Mouse (Mus musculus): Measurements from ENCODE around the gene Cx3cr1. TPM values are rescaled to one million over a fixed set of nuclear protein-coding genes. Genes with fewer than 3 reads are reported as not detected.

Gene Cx3cr1
- polyA plus RNA-seq, 1 experiment = not detected

- no peaks in the 10 kb centered on the region for H3K27me3 ChIP-seq (ENCODE audit: control insufficient read depth, insufficient read depth, low read length, poor library complexity, severe bottlenecking)
- H3K9ac ChIP-seq (ENCODE audit: low read depth, poor library complexity, severe bottlenecking) = no peak overlapping the region
- no peaks in the 10 kb centered on the region for H3K36me3 ChIP-seq (ENCODE audit: control insufficient read depth, insufficient read depth, low read length, poor library complexity, severe bottlenecking)
- no peak overlapping the region for H3K27ac ChIP-seq (ENCODE audit: insufficient read depth, low read length)
- H3K4me1 ChIP-seq (ENCODE audit: control insufficient read depth, insufficient read depth, low read length) = no peaks in the 10 kb centered on the region
- no peak overlapping the region for H3K4me3 ChIP-seq (ENCODE audit: low read depth, low read length)
- 0 out of 2 replicates have a peak, but pooled peaks cover 4% of the 10 kb centered on the region for H3K9me3 ChIP-seq (replicated peaks; ENCODE audit: control insufficient read depth, insufficient read depth, low read length, poor library complexity, severe bottlenecking)
- TF ChIP-seq CTCF (IDR thresholded peaks at IDR 0.05; ENCODE audit: low read depth, low read length) (peak; percentile 47), POLR2A (IDR thresholded peaks at IDR 0.05; ENCODE audit: insufficient read depth, low read length) (no peak)
Measured at GRCm38 (mm10) chr9:120080546-120081108, 10.9 kb upstream of the Cx3cr1 start.

GRCm38 (mm10) chr9:120079901-120080300 is 10.2 kb upstream of the Cx3cr1 start:
- Histone ChIP-seq H3K9ac (ENCODE audit: low read depth, poor library complexity, severe bottlenecking) (no peak overlapping the region), H3K27me3 (ENCODE audit: control insufficient read depth, insufficient read depth, low read length, poor library complexity, severe bottlenecking) (no peaks in the 10 kb centered on the region), H3K9me3 (replicated peaks; ENCODE audit: control insufficient read depth, insufficient read depth, low read length, poor library complexity, severe bottlenecking) (0 out of 2 replicates have a peak, but pooled peaks cover 4% of the 10 kb centered on the region), H3K4me3 (ENCODE audit: low read depth, low read length) (no peak overlapping the region), H3K4me1 (ENCODE audit: control insufficient read depth, insufficient read depth, low read length) (no peaks in the 10 kb centered on the region), H3K27ac (ENCODE audit: insufficient read depth, low read length) (no peak overlapping the region), H3K36me3 (ENCODE audit: control insufficient read depth, insufficient read depth, low read length, poor library complexity, severe bottlenecking) (no peaks in the 10 kb centered on the region)
- TF ChIP-seq EP300 (IDR thresholded peaks at IDR 0.05; ENCODE audit: insufficient read depth, low read depth, low read length) = no peak
- no peak for TF ChIP-seq POLR2A (IDR thresholded peaks at IDR 0.05; ENCODE audit: insufficient read depth, low read length)
- no peak for TF ChIP-seq CTCF (IDR thresholded peaks at IDR 0.05; ENCODE audit: low read depth, low read length)

- Histone ChIP-seq H3K36me3 (ENCODE audit: control insufficient read depth, insufficient read depth, low read length, poor library complexity, severe bottlenecking) (no peaks in the 10 kb centered on the region), H3K4me3 (ENCODE audit: low read depth, low read length) (no peak overlapping the region), H3K27ac (ENCODE audit: insufficient read depth, low read length) (no peak overlapping the region), H3K9ac (ENCODE audit: low read depth, poor library complexity, severe bottlenecking) (no peak overlapping the region), H3K9me3 (replicated peaks; ENCODE audit: control insufficient read depth, insufficient read depth, low read length, poor library complexity, severe bottlenecking) (0 out of 2 replicates have a peak, but pooled peaks cover 4% of the 10 kb centered on the region), H3K4me1 (ENCODE audit: control insufficient read depth, insufficient read depth, low read length) (no peaks in the 10 kb centered on the region), H3K27me3 (ENCODE audit: control insufficient read depth, insufficient read depth, low read length, poor library complexity, severe bottlenecking) (no peaks in the 10 kb centered on the region)
- TF ChIP-seq POLR2A (IDR thresholded peaks at IDR 0.05; ENCODE audit: insufficient read depth, low read length) = no peak
- no peak for TF ChIP-seq CTCF (IDR thresholded peaks at IDR 0.05; ENCODE audit: low read depth, low read length)
- TF ChIP-seq EP300 (IDR thresholded peaks at IDR 0.05; ENCODE audit: insufficient read depth, low read depth, low read length) = no peak
Measured at GRCm38 (mm10) chr9:120078241-120078640, 8.6 kb upstream of the Cx3cr1 start.

- H3K27ac ChIP-seq (ENCODE audit: insufficient read depth, low read length) = no peak overlapping the region
- H3K27me3 ChIP-seq (ENCODE audit: control insufficient read depth, insufficient read depth, low read length, poor library complexity, severe bottlenecking) = no peaks in the 10 kb centered on the region
- H3K36me3 ChIP-seq (ENCODE audit: control insufficient read depth, insufficient read depth, low read length, poor library complexity, severe bottlenecking) = no peaks in the 10 kb centered on the region
- H3K4me3 ChIP-seq (ENCODE audit: low read depth, low read length) = no peak overlapping the region
- H3K9ac ChIP-seq (ENCODE audit: low read depth, poor library complexity, severe bottlenecking) = no peak overlapping the region
- no peaks in the 10 kb centered on the region for H3K9me3 ChIP-seq (replicated peaks; ENCODE audit: control insufficient read depth, insufficient read depth, low read length, poor library complexity, severe bottlenecking)
- no peaks in the 10 kb centered on the region for H3K4me1 ChIP-seq (ENCODE audit: control insufficient read depth, insufficient read depth, low read length)
- TF ChIP-seq EP300 (IDR thresholded peaks at IDR 0.05; ENCODE audit: insufficient read depth, low read depth, low read length) (no peak), CTCF (IDR thresholded peaks at IDR 0.05; ENCODE audit: low read depth, low read length) (no peak), POLR2A (IDR thresholded peaks at IDR 0.05; ENCODE audit: insufficient read depth, low read length) (no peak)
Measured at GRCm38 (mm10) chr9:120074516-120074915, 4.8 kb upstream of the Cx3cr1 start.

- Histone ChIP-seq H3K27ac (ENCODE audit: insufficient read depth, low read length) (no peak overlapping the region), H3K9ac (ENCODE audit: low read depth, poor library complexity, severe bottlenecking) (no peak overlapping the region)
- TF ChIP-seq CTCF (IDR thresholded peaks at IDR 0.05; ENCODE audit: low read depth, low read length) (peak; percentile 89), EP300 (IDR thresholded peaks at IDR 0.05; ENCODE audit: insufficient read depth, low read depth, low read length) (no peak)
Measured at GRCm38 (mm10) chr9:120073169-120073568, 3.5 kb upstream of the Cx3cr1 start.

GRCm38 (mm10) chr9:120071251-120071650 is 1.6 kb upstream of the Cx3cr1 start:
- Histone ChIP-seq H3K4me1 (ENCODE audit: control insufficient read depth, insufficient read depth, low read length) (no peaks in the 10 kb centered on the region), H3K4me3 (ENCODE audit: low read depth, low read length) (no peak overlapping the region), H3K36me3 (ENCODE audit: control insufficient read depth, insufficient read depth, low read length, poor library complexity, severe bottlenecking) (no peaks in the 10 kb centered on the region), H3K9me3 (replicated peaks; ENCODE audit: control insufficient read depth, insufficient read depth, low read length, poor library complexity, severe bottlenecking) (no peaks in the 10 kb centered on the region), H3K27ac (ENCODE audit: insufficient read depth, low read length) (no peak overlapping the region), H3K27me3 (ENCODE audit: control insufficient read depth, insufficient read depth, low read length, poor library complexity, severe bottlenecking) (no peaks in the 10 kb centered on the region), H3K9ac (ENCODE audit: low read depth, poor library complexity, severe bottlenecking) (no peak overlapping the region)
- TF ChIP-seq POLR2A (IDR thresholded peaks at IDR 0.05; ENCODE audit: insufficient read depth, low read length) = no peak
- TF ChIP-seq CTCF (IDR thresholded peaks at IDR 0.05; ENCODE audit: low read depth, low read length) = no peak
- TF ChIP-seq EP300 (IDR thresholded peaks at IDR 0.05; ENCODE audit: insufficient read depth, low read depth, low read length) = no peak

More at GRCm38 (mm10) chr9:120073169-120073568, 3.5 kb upstream of the Cx3cr1 start:
- Histone ChIP-seq H3K27me3 (ENCODE audit: control insufficient read depth, insufficient read depth, low read length, poor library complexity, severe bottlenecking) (no peaks in the 10 kb centered on the region), H3K4me3 (ENCODE audit: low read depth, low read length) (no peak overlapping the region), H3K9me3 (replicated peaks; ENCODE audit: control insufficient read depth, insufficient read depth, low read length, poor library complexity, severe bottlenecking) (no peaks in the 10 kb centered on the region), H3K36me3 (ENCODE audit: control insufficient read depth, insufficient read depth, low read length, poor library complexity, severe bottlenecking) (no peaks in the 10 kb centered on the region), H3K4me1 (ENCODE audit: control insufficient read depth, insufficient read depth, low read length) (no peaks in the 10 kb centered on the region)
